Mouse (Mus musculus): ENCODE measurements around the gene Fam25c.

DNA sequence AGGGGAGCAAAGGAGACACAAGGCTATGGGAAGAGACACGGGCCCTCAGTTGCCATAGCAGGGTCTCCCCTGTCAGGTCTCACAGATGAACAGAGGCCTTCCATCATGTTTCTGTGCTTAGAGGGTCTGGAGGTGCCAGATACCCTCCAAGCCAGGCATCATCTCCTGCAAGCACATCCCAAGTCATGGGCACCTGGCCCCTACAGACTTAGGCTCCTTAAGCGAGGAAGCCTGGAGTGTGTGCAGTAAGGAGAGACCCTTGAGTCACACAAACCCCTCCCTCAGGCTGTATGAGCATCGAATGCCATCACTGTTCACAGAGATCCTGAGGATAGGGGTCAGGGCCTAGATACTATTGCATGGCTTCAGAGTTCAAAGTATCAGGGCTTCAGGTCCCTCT, 15.7 kb upstream of the Fam25c start:
- TF ChIP-seq CTCF (IDR thresholded peaks at IDR 0.05; ENCODE audit: low read depth) (no peak), EP300 (IDR thresholded peaks at IDR 0.05; ENCODE audit: low read depth) (no peak)

Measured in liver, embryonic 14.5 days (tissue).